Mouse (Mus musculus) gastrocnemius, adult 8-10 months (tissue): ENCODE measurements around the gene Pon3. TPM values are rescaled to one million over a fixed set of nuclear protein-coding genes. Genes with fewer than 3 reads are reported as not detected.
"Not testable (repeated sequence)": the region's sequence is repeated elsewhere in the genome, so short reads cannot be mapped to it uniquely, and the experiment has no call there.

ENCODE experiments used
- DNase-seq, 2 experiments: peaks; one replicate each; pipeline ENCODE4 v3.0.0; 2022; ENCODE audit warnings: low spot score in 2 of 2
- total RNA-seq, 4 experiments: library from RNA; stranded (reverse); gene quantifications; 2 replicates each; pipeline ENCODE4 v1.2.4; 2022

Gene Pon3
- total RNA-seq, 4 experiments from 2014 or later: 30.9 to 49.5 (median 36.0) TPM

DNA sequence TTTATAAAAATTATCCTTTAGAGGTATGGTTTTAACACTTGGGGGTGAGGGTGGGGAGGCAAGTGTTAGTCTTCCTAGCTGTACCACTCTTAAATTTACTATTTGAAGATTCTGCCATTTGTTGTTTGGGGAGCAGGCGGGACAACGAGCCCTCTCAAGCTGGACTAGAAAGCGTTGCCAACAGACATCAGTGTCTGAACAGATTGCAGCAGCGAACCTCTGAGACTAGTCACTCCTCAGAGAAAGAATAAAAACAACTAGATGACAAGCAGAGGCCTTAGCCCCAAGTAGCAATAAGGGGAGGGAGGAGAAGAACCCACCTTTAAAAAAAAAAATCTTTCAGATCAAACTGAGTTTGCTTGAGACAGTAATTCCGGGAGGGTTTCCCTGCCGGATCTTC is 795 bp downstream of the Pon3 start:
- no peak for DNase-seq

DNA sequence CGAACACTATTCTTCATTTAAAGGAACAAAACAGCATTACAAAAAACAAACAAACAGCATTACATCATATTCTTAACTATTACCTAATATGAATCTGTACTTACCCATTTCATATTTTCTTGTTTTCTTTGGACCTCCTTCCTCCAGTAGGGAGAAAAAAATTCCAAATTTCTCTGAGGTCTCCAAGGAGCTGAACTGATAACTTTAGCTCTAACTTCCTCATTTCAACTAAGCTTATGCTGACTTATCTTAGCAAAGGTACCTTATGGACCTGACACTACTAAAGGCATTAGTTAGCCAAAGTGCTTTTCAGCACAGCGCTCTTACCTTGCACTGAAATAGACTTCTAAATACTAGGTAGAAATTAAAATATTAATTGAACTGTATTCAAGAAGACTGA is 1.2 kb downstream of the Pon3 start:
- no peak for DNase-seq

DNA sequence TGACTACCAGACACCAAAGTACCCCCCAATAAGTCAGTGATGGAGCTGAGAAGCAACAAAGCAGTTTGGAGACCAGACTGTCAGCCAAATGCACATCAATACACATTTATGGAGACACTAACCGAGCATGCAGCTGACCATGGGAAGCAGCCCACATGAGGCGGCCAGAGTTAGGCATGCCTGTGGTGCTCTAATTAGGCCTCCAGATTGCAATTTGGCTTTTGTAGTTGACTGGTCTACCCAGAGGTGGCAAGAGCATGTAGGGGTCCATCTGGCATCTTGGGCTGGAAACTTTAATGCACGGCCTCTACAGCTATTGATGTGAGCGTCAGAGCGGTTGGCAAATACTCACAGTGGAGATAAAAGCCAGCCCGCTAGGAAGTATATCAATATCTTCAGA is 10.2 kb downstream of the Pon3 start:
- DNase-seq: no peak

DNA sequence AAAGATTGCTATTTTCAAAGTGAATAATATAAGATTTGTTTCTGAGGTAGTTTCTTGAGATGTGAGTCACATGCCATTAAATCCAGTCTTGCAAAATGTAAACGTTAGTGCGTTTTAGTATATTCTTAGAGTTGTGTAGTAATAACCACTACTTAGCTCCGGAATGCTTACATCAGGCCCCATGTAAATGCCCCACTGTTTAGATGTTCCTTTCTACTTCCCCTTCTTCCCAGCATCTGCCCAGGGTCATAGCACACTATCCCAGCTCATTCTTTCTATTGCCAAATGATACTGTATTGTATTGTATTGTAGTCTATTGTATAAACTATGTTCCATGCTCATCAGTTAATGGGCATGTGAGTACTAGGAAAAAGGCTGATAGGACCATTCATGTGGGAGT is 17.3 kb downstream of the Pon3 start:
- DNase-seq: no peak

DNA sequence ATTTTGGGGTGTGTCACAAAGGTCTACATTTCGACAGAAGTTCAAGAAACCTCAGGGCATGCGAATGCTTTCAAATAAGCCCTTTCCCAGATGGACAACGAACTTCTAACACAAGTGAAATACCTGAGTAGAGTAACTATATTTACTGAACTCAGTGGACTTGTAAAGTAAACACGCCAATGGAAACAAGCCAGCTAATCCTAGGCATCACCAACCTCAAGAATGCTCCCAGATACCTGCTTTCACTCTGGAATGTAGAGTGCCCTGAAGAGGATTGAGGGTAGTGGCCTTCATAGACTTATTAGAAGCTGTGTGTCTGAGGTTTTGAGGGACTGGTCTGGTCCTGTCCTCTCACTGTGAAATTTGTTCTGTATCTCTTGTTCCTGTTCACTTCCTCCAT is 18.6 kb downstream of the Pon3 start:
- no peak for DNase-seq

DNA sequence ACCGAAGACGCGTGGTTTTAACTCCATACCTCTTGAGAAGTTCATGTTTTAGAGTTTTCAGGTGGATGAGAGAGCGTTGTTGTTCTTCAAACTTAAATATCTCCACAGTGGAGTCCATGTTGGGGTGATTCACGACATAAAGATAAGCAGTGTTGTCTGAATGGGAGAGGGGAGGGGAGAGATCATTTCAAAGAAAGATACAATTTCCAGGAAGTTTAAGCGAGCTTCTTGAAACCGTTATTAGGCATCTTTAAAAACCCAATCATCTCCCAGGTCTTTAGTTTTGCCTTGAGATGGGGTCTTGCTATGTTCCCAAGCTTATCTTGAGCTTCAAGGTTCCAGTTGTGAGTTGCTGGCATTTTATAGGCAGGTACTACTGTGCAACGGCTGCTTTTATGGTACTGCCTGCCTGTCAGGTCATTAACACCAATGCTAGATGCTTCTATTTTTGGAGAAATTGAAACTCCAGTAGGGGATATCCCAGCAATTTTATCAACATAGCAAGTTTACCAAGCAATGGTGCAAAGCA is 19.2 kb downstream of the Pon3 start:
- no peak for DNase-seq

DNA sequence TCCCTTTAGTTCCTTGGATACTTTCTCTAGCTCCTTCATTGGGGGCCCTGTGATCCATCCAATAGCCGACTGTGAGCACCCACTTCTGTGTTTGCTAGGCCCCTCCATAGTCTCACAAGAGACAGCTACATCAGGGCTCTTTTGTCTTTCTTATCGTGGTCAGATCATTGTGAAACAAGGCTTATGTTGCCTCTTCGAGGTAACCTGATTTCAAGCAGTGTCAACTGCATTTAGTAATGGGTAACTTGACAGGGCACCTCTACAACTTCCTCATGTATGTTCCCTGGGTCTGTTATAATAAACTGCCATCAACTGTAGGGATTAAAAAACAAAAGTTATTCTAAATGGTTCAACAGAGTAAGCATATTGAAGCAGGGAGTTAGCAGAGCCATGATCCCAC is 21.5 kb downstream of the Pon3 start:
- no peak for DNase-seq

DNA sequence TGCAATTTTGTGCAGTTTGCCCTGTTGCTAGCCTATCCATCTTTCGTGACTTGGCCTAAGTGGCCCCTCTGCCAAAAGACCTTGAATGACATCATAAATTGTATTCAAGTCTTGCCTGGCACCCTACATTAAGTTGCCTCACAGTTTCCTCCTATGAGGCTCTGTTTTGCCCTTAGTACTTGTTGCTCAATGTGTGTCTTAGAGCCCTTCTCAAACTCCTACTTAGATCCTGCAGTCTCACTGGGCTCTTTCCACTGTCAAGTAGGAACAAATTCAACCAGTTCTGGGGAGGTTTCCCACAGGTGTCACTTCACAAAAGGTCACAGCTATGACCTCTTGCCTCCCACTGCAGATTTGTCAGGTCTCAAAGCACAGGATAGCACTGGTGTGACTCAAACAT is 22.3 kb downstream of the Pon3 start:
- no peak for DNase-seq

DNA sequence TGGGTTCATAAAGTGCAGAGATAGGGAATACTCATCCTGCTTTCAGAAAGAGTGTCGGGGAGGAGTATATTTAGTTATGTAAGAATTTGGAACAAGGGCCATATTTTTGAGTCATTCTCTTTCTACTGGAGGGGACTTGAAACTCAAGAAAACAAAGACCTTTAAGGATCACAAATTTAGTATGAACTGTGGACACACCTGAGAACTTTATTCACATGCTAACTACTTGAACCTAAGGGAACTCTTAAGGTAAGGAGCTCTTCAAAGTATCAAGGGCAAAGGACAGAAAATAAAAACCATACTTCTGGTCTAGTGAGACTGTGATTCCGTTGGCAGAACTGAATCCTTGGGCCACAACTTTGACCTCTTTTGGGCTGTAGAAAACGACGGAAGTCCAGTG is 24.1 kb downstream of the Pon3 start:
- DNase-seq: no peak

DNA sequence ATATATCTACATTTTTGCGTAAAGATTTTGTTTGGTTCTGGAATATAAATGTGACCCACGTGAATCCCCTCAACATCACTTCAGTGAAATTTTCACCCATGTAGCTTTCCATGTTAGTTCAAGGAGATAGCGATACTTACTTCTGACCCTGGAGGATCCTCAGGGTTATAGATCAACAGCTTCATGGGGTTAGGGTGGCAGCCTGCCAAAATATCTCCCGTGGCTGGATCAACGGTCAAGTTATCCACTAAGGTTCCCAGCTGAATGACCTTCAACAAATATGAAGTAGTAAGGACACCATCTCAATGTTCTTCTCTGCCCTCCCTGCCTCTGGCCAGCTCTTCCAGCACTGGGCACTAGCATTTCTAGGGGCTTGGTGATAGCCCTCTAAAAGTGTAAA is 25.8 kb downstream of the Pon3 start:
- DNase-seq: no peak

DNA sequence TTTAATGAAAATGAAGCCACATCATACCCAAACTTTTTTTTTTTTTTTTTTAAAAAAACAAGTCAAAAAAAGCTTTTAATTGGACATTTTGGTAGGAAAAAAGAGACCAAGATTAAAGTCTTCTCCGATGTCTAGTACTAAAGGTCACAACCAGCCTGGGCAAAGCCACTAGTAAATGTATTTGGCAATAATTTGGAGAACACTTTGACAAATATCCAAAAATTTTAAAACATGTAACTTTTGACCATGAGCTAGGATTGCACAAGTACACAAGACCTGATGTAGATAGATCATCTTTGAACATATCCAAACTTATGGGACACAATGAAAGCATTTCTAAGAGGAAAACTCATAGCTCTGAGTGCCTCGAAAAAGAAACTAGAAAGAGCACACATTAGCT is 32.5 kb downstream of the Pon3 start:
- not testable (repeated sequence) for DNase-seq

DNA sequence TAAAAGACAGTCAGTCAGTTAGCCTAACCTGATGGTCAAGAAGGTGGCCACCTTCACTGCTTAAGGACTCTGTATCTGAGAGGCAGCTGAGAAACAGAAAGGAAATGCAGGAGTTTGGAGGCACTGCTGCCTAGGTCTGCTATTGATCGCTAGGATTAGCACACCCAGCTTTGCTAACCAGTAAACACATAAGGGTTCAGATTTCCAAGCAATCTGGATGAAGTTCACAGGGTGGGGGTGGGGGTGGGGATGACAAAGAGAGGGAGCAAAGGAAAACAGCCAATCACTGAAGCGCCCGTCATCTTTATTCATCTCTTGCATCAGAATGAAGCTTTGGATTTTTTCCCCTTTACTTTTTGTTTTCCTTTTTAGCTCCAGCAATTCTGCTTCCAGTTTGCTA is 34.0 kb downstream of the Pon3 start:
- DNase-seq: no peak

DNA sequence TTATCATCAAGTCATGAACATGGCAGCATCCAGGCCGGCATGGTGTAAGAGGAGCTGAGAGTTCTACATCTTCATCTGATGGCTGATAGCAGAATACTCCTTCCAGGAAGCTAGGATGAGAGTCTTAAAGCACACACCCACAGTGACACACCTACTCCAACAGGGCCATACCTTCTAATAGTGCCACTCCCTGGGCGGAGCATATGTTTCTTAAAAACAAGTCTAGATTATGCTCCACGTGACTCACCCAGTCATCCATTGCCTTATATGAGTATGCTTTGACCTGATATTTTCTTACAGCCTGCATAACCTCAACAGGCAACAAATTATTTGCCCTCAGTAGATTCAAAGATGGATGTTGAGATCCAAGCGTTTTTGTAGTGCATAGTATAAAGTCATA is 37.9 kb downstream of the Pon3 start:
- no peak for DNase-seq

DNA sequence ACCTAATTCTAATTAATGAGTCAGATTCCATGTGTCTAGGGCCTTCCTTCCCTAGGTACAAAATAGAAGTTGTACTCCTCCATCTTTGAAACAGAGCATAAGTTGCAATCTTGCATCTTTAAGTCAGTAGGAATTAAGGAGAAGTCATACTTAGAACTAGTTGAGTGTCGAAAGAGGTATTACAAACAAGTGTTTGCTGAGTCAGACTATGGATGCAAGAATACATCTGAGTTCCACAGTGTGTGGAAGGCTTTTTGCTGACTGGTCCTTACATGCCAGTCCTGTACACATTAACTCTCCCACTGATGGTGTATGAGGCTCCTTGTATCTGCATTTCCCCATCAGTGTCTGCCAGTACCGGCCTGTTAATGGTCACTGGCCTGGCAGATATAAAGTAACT is 48.3 kb downstream of the Pon3 start:
- no peak for DNase-seq

DNA sequence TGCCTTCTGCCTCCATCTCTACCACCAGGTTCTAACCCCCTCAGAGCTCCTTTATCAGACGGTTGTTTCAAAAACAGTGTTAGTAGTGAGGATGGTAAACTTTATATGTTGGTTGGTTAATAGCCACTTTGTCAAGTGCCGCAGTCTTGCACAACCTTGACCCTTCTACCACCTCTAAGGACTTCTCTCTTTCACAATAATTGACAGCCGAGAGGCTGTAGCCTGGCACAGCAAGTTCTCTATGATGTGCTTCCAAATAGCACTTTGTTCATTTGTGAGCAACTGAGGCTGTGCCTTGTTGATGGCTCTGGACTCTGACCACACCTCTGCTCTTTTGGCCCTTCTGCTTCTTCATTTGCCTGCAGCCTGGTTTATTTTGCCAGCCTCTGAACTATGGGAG is 56.2 kb downstream of the Pon3 start:
- no peak for DNase-seq

DNA sequence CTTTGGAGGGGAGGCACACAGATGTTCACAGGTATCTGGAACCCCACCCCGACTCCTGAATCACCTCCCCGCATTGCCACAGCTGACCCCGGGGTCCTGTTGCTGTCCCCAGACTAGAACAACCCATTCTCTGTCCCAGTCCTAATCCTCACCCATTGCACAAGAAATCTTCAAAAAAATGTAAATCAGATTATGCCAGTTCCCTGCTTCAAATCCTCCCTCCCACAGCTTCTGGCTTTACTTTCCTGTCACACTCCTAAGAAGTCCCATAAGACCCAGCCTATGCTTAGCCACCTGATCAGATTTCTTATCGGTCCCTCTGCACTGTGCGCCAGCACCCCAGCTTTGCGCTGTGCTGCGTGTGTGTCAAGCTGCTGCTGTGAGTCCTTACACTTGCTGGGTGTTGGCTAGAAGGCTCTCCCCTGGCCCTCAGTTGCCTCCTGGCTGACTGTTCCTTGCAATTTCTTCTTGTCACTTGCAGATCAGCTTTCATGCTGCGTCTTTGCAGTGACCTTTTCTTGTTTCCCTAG is 56.6 kb downstream of the Pon3 start:
- DNase-seq: no peak

DNA sequence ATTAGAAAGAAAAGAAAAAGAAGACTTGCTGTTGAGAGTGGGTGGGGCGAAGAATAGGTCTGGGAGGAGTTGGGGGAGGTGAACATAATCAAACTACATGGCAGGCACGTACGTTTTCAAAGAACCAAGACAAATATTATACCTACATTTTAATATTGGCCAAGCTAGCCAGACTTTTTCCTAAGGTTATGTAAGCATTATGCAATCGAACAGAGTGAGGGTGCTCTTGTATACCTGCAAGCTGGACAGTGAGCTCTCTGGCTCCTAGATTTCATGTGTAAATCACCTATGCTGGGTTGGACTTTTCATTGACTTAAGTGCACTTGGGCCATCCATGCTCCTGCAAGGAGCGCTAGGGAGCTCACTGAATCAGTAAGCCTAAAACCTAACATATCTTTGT is 57.5 kb downstream of the Pon3 start:
- DNase-seq: no peak

DNA sequence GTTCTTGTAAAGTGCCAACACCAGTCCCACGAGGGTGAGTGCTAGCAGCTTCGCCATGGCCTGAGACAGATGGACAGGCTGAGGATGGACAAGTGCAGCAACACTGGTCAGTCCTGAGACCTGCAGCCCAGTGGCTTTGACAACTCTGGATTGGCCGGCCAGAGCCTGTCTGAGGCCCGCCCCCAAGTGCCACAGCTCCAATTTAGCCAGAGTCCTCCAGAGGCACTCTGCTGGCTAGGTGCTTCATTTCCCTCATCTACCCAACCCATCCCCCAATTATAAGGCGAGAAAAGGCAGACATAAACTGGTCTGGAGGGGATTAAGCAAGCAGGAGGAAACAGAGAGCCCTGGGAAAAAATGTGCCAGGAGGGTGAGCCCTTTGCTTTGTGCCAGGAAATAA is 62.4 kb downstream of the Pon3 start, which contains the start of gene Pon1:
TSS of gene Pon1 (minus strand) at position 254 of the 400 bp plus-strand sequence.
- DNase-seq: no peak

DNA sequence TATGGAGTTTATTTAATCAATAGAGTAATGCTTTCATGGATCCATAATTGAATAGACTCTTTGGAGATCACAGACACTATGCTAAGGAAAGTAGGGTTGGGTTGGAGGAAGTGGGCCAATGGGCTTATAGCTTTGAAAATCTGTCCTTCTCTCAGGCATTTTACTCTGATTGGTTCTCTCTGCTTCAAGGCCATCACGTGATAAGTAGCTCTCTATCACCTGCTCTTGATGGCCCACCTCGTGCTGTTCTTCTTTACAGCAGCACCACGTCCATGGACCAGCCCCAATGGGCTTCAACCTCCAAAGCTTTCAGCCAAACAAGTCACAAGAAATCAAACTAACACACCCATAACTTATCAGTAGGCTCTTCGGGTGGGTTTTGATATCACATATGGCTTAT is 65.3 kb downstream of the Pon3 start:
- no peak for DNase-seq

DNA sequence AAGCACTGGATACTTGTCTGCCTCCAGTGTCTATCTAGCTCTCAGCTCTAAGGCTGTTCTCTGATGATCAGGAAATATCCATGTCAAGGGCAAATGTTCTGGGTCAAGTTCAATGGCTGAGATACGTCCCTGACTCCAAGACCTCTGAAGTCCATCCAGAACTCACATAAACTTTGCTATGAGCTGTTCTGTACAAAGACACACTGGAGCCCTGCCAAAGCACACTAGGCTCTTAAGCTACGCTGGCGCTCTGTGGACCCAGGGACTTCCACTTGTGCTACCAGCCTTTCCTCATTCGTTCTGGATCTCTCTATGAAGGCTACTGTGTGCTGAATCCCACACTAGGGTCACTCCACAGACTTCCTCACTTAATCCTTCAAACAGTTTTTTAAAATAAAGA is 66.6 kb downstream of the Pon3 start:
- no peak for DNase-seq

DNA sequence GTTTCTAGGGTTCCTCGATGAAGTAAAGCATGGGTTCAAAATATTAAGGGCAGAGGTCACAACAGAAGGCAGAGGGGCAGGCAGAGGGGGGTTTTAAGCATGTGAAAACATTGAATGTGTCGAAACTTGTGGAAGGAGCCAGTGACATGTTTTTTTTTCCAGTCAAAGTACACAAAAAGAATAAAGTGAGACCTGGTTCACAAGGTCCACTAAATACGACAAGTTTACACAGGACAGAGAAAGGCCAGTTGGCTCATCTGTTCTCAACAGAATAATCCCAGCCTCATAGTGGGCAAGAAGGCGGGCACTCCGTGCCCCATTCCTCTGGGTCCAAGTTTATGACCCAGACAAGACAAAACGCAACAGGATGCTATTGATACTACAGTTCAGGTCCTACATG is 67.1 kb downstream of the Pon3 start:
- no peak for DNase-seq

DNA sequence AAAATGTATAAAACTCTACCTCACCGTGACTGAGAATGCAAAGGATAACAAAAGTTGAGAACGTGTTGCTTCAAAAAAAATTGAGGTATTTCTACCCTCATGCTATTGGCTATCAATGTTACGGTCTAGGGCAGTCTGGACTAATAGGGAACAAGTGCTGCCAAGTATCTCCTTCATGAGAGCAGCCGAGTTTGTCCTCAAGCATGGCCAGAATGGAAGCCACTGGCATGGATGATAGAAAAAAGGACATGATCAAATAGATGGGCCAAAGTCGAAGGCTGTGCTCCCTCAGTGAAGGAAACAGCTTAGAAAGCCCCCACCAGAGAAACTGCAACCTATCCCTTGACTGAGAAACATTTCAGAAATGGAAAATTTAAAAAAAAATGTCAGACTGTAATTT is 68.0 kb downstream of the Pon3 start:
- no peak for DNase-seq

DNA sequence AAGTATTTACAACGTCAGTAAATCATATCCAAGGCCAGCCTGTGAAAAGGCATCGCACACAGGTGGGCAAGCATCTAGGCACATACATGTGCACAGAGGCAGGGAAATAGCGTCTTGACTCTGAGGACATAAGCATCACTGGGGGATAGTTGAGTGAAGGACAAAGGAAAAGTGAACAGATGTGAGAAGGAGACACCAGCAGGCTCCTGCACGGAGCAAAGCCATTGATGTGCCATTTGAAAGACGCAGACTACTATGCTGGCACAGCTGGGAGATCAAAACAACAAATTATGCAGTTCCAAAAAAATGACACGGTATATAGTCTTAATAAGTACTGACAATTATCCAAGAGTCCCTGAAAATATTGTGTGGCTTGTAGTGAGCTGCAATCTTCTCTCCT is 68.5 kb downstream of the Pon3 start:
- DNase-seq: no peak
